Mouse (Mus musculus) CH12.LX (cell line): Measurements from ENCODE around the gene Fbxl18. TPM values are rescaled to one million over a fixed set of nuclear protein-coding genes. Genes with fewer than 3 reads are reported as not detected.

Experiments
- DNase-seq: peaks from one replicate; pipeline ENCODE4 v3.0.0-alpha.2; 2013; ENCODE audit errors: extremely low read depth
- H3K27ac ChIP-seq: 2 replicates; pipeline ENCODE4 v1.5.1; 2012; ENCODE audit warnings: low read depth, mild to moderate bottlenecking, control low read depth, moderate library complexity; ENCODE audit not compliant: insufficient read depth
- H3K27me3 ChIP-seq: replicated peaks from 2 replicates; pipeline ENCODE3; 2012; ENCODE audit warnings: inconsistent platforms
- H3K36me3 ChIP-seq, 2 experiments: replicated peaks in 1 of 2; 2 replicates each; pipeline versions ENCODE3 to v1.6.1; 2012; ENCODE audit warnings: inconsistent platforms in 1 of 2, low read length in 1 of 2, mild to moderate bottlenecking in 1 of 2, mixed read lengths in 1 of 2, moderate library complexity in 1 of 2; ENCODE audit not compliant: control insufficient read depth in 1 of 2, insufficient read depth in 1 of 2
- H3K4me1 ChIP-seq, 2 experiments: 2 replicates each; pipeline ENCODE4 v1.6.1; 2012; ENCODE audit warnings: inconsistent platforms in 1 of 2, moderate library complexity in 1 of 2; ENCODE audit not compliant: insufficient read depth in 2 of 2, control insufficient read depth in 1 of 2
- H3K4me2 ChIP-seq: 2 replicates; pipeline ENCODE4 v1.6.1; 2012; ENCODE audit warnings: low read depth, mild to moderate bottlenecking, control low read depth; ENCODE audit not compliant: poor library complexity, insufficient read depth, severe bottlenecking
- H3K4me3 ChIP-seq, 3 experiments: fragments of 150-350 bp in 1 of 3; sonication (generic) in 1 of 3; replicated peaks in 1 of 3; 2 replicates each; pipeline versions ENCODE3 to v1.5.1; 2011 to 2012; ENCODE audit warnings: low read depth in 2 of 3, low read length in 2 of 3, mild to moderate bottlenecking in 2 of 3, moderate library complexity in 2 of 3, control low read depth in 1 of 3, improper control_type of control experiment in 1 of 3, inconsistent platforms in 1 of 3, mixed read lengths in 1 of 3; ENCODE audit not compliant: poor library complexity in 1 of 3
- H3K79me2 ChIP-seq: replicated peaks from 2 replicates; pipeline ENCODE4 v1.6.1; 2012; ENCODE audit warnings: mild to moderate bottlenecking, moderate library complexity; ENCODE audit not compliant: control insufficient read depth, poor library complexity, insufficient read depth, severe bottlenecking; ENCODE audit errors: extremely low read depth
- H3K9ac ChIP-seq: 2 replicates; pipeline ENCODE4 v1.6.1; 2012; ENCODE audit warnings: low read depth, mild to moderate bottlenecking, control low read depth, moderate library complexity; ENCODE audit not compliant: insufficient read depth
- H3K9me3 ChIP-seq: replicated peaks from 2 replicates; pipeline ENCODE3; 2012; ENCODE audit warnings: low read length, inconsistent platforms, mixed read lengths
- BHLHE40 ChIP-seq: IDR thresholded peaks from 2 replicates; pipeline ENCODE4 v1.6.1; 2011; ENCODE audit warnings: mild to moderate bottlenecking, low read depth, low read length, improper control_type of control experiment
- CHD2 ChIP-seq: IDR thresholded peaks from 2 replicates; pipeline ENCODE4 v1.6.1; 2011; ENCODE audit warnings: low read length, improper control_type of control experiment
- EP300 ChIP-seq: IDR thresholded peaks from 2 replicates; pipeline ENCODE4 v1.6.1; 2011; ENCODE audit warnings: low read length, improper control_type of control experiment
- HCFC1 ChIP-seq: IDR thresholded peaks from 2 replicates; pipeline ENCODE4 v1.6.1; 2012; ENCODE audit warnings: low read depth, mild to moderate bottlenecking, inconsistent platforms, low read length, improper control_type of control experiment
- IRF4 ChIP-seq: IDR thresholded peaks from 2 replicates; pipeline ENCODE4 v1.6.1; 2014; ENCODE audit warnings: low read depth, mild to moderate bottlenecking, inconsistent platforms, low read length, improper control_type of control experiment
- JUN ChIP-seq: IDR thresholded peaks from 2 replicates; pipeline ENCODE4 v1.6.1; 2011; ENCODE audit warnings: low read depth, mild to moderate bottlenecking, low read length, improper control_type of control experiment, moderate library complexity; ENCODE audit not compliant: insufficient read depth
- MAFK ChIP-seq: IDR thresholded peaks from 2 replicates; pipeline ENCODE4 v1.6.1; 2011; ENCODE audit warnings: low read length, improper control_type of control experiment; ENCODE audit not compliant: insufficient replicate concordance
- MAX ChIP-seq: IDR thresholded peaks from 2 replicates; pipeline ENCODE4 v1.6.1; 2011; ENCODE audit warnings: low read length, improper control_type of control experiment
- MXI1 ChIP-seq: IDR thresholded peaks from 2 replicates; pipeline ENCODE4 v1.6.1; 2011; ENCODE audit warnings: mild to moderate bottlenecking, low read depth, low read length, improper control_type of control experiment
- MYC ChIP-seq: IDR thresholded peaks from 2 replicates; pipeline ENCODE4 v1.6.1; 2011; ENCODE audit warnings: low read depth, mild to moderate bottlenecking, improper control_type of control experiment, low read length
- NELFE ChIP-seq: IDR thresholded peaks from 2 replicates; pipeline ENCODE4 v1.6.1; 2011; ENCODE audit warnings: low read depth, low read length, improper control_type of control experiment
- NRF1 ChIP-seq: IDR thresholded peaks from 2 replicates; pipeline ENCODE4 v1.6.1; 2014; ENCODE audit warnings: low read depth, mild to moderate bottlenecking, inconsistent platforms, low read length, improper control_type of control experiment, moderate library complexity
- PAX5 ChIP-seq: IDR thresholded peaks from 2 replicates; pipeline ENCODE4 v1.6.1; 2012; ENCODE audit warnings: low read length, inconsistent platforms, mixed read lengths
- POLR2A ChIP-seq: IDR thresholded peaks from 2 replicates; pipeline ENCODE4 v1.6.1; 2011; ENCODE audit warnings: low read depth, mild to moderate bottlenecking, improper control_type of control experiment, low read length
- RAD21 ChIP-seq: IDR thresholded peaks from 2 replicates; pipeline ENCODE4 v1.6.1; 2011; ENCODE audit warnings: low read depth, mild to moderate bottlenecking, low read length, improper control_type of control experiment, moderate library complexity
- RCOR1 ChIP-seq: conservative IDR thresholded peaks from 2 replicates; pipeline ENCODE4 v1.6.1; 2012; ENCODE audit warnings: low read depth, mild to moderate bottlenecking, inconsistent platforms, low read length, improper control_type of control experiment
- TBP ChIP-seq: conservative IDR thresholded peaks from 2 replicates; pipeline ENCODE4 v1.6.1; 2011; ENCODE audit warnings: low read depth, low read length, improper control_type of control experiment
- TCF12 ChIP-seq: IDR thresholded peaks from 2 replicates; pipeline ENCODE4 v1.6.1; 2014; ENCODE audit warnings: low read depth, mild to moderate bottlenecking, inconsistent platforms, low read length, improper control_type of control experiment
- USF1 ChIP-seq: IDR thresholded peaks from 2 replicates; pipeline ENCODE4 v1.6.1; 2014; ENCODE audit warnings: low read depth, mild to moderate bottlenecking, inconsistent platforms, low read length, improper control_type of control experiment
- ZC3H11A ChIP-seq: IDR thresholded peaks from 2 replicates; pipeline ENCODE4 v1.6.1; 2012; ENCODE audit warnings: low read depth, mild to moderate bottlenecking, inconsistent platforms, low read length, improper control_type of control experiment
- ZKSCAN1 ChIP-seq: IDR thresholded peaks from 2 replicates; pipeline ENCODE4 v1.6.1; 2012; ENCODE audit warnings: low read depth, inconsistent platforms, low read length, improper control_type of control experiment, borderline replicate concordance
- dilution Hi-C: fragments of 300-500 bp; cut with MboI; formaldehyde crosslinking; loops from 2 replicates; pipeline ENCODE4 v1.14.3; 2020; ENCODE audit warnings: low sequenced_read_pairs; ENCODE audit not compliant: extremely low pct_unique_long_range_greater_than_20kb, extremely low pct_ligation_motif_present
- in situ Hi-C: fragments of 300-500 bp; cut with MboI; formaldehyde crosslinking; loops from 3 replicates; pipeline ENCODE4 v1.14.3; 2019; ENCODE audit warnings: low sequenced_read_pairs, low pct_ligation_motif_present, low pct_unique_long_range_greater_than_20kb, mixed read lengths
- polyA plus RNA-seq: library from polyadenylated mRNA; unstranded; fragments of >175 nt; gene quantifications from 2 replicates; pipeline ENCODE4 v1.2.1, GENCODE M21; 2012; ENCODE audit warnings: low read depth; ENCODE audit not compliant: insufficient read length
- total RNA-seq, 2 experiments: library from RNA; depleted of rRNA; stranded (reverse); fragments of 300-350 nt in 1 of 2; fragments of >200 nt in 1 of 2; gene quantifications; 2 replicates each; pipeline ENCODE4 v1.2.3; 2012 to 2014

Gene Fbxl18
- total and polyA plus RNA-seq, 3 experiments = 3.7 to 6.4 (median 5.5) TPM

- Histone ChIP-seq H3K4me3 (no peak overlapping the region), H3K9me3 (peaks cover 4% of the 10 kb centered on the region), H3K9ac (no peak overlapping the region), H3K36me3 (no peaks in the 10 kb centered on the region), H3K4me1 (peaks cover 13 to 68% of the 10 kb centered on the region in 2 experiments; a peak in 3 of 4 replicates), H3K4me2 (no peak overlapping the region), H3K79me2 (no peaks in the 10 kb centered on the region), H3K27me3 (no peaks in the 10 kb centered on the region), H3K27ac (no peak overlapping the region)
- TF ChIP-seq TCF12 = no peak
- TF ChIP-seq MYC = no peak
- TF ChIP-seq MAFK = no peak
- no peak for TF ChIP-seq MXI1
- no peak for TF ChIP-seq PAX5
- no peak for TF ChIP-seq TBP
- TF ChIP-seq ZC3H11A = no peak
- no peak for TF ChIP-seq HCFC1
- TF ChIP-seq RAD21 = no peak
- dilution Hi-C loops = no loop called here
- DNase-seq = no peak
- in situ Hi-C loops = loop anchor here (25.0 kb wide), 1 partner anchor 360 kb away; the partner anchor contains the start of gene Zfp853
Observed at GRCm38 (mm10) chr5:142927341-142927930, 32.2 kb upstream of the Fbxl18 start.

GRCm38 (mm10) chr5:142926940-142927228 lies 31.7 kb upstream of the Fbxl18 start:
- in situ Hi-C loops (loop anchor here (25.0 kb wide), 1 partner anchor 360 kb away; the partner anchor contains the start of gene Zfp853), dilution Hi-C loops (no loop called here)
- peaks cover 4% of the 10 kb centered on the region for H3K9me3 ChIP-seq
- H3K79me2 ChIP-seq = no peaks in the 10 kb centered on the region
- H3K27me3 ChIP-seq = no peaks in the 10 kb centered on the region
- TF ChIP-seq CHD2 = no peak
- no peak for TF ChIP-seq IRF4
- no peak for TF ChIP-seq ZKSCAN1
- no peak for TF ChIP-seq USF1
- no peak for TF ChIP-seq POLR2A
- no peak for TF ChIP-seq EP300
- TF ChIP-seq BHLHE40 = no peak
- no peak for TF ChIP-seq MAX
- no peak for TF ChIP-seq RCOR1
- no peak for TF ChIP-seq NRF1
- TF ChIP-seq RAD21 = no peak
- TF ChIP-seq TCF12 = no peak
- TF ChIP-seq TBP = no peak
- no peak for TF ChIP-seq NELFE
- no peak for TF ChIP-seq JUN
- H3K27ac ChIP-seq = no peak overlapping the region
- H3K4me2 ChIP-seq = no peak overlapping the region
- no peak for DNase-seq
- no peak overlapping the region for H3K9ac ChIP-seq
- H3K4me1 ChIP-seq = peaks cover 13 to 67% of the 10 kb centered on the region in 2 experiments; a peak in 3 of 4 replicates
- no peak overlapping the region for H3K4me3 ChIP-seq
- H3K36me3 ChIP-seq = no peaks in the 10 kb centered on the region
